15 mouse cellular contexts compared by ENCODE assay signal in genomic region chr8:61615711-61616697, GRCm38 (mm10).
DNase-seq lines count a peak whose midpoint lies in the region; ATAC-seq and TF ChIP-seq lines count a peak whose summit lies in the region.
"Had no signal": no experiment of that assay in that cellular context is flagged by ENCODE, and none has a peak within 500 bp of the region (broad histone marks: within the 10 kb centered on the region; RNA-seq: fewer than 3 reads in every experiment).

No protein-coding gene starts in this region.

- H3K4me2 ChIP-seq in heart, embryonic 13.5 days, result no peak overlapping the region
- H3K4me2 ChIP-seq in liver, embryonic 14.5 days (ENCODE audit: low read depth), result no peak overlapping the region
- H3K4me2 ChIP-seq: forebrain, embryonic 12.5 days; neural tube, embryonic 13.5 days had no signal

- no peak for ATAC-seq in heart, embryonic 13.5 days (ENCODE audit: extremely low read depth, insufficient number of reproducible peaks, low FRiP score, low TSS enrichment)
- peak; percentile 68 for ATAC-seq in liver, embryonic 14.5 days (ENCODE audit: insufficient read depth)

- H3K9me3 ChIP-seq in MEL (replicated peaks; ENCODE audit: insufficient read depth, low read length), result no peaks in the 10 kb centered on the region
- no peaks in the 10 kb centered on the region for H3K9me3 ChIP-seq in heart, embryonic 13.5 days
- H3K9me3 ChIP-seq in liver, embryonic 14.5 days (ENCODE audit: control insufficient read depth, low read length), result no peaks in the 10 kb centered on the region
- H3K9me3 ChIP-seq: forebrain, embryonic 12.5 days; neural tube, embryonic 13.5 days had no signal

- intact Hi-C loops in heart, postnatal 25 days (cut with DNase I), result no loop called here

- H3K27me3 ChIP-seq in MEL (ENCODE audit: control insufficient read depth in 1 of 2, insufficient read depth in 2 of 2, low read length in 2 of 2), result no peaks in the 10 kb centered on the region
- H3K27me3 ChIP-seq in heart, embryonic 13.5 days (replicated peaks), result no peaks in the 10 kb centered on the region
- H3K27me3 ChIP-seq in liver, embryonic 14.5 days (ENCODE audit: control insufficient read depth, insufficient read depth, low read length), result no peaks in the 10 kb centered on the region
- H3K27me3 ChIP-seq: forebrain, embryonic 12.5 days; neural tube, embryonic 13.5 days had no signal

- DNase-seq in heart, adult 11 months, result peak; percentile 94
- no peak for DNase-seq in heart, postnatal 25 days (ENCODE audit: low spot score)
- peak; percentile 43 for DNase-seq in MEL (ENCODE audit: low read depth, low spot score)
- peak in 2 of 3 experiments; percentile 14 to 24 for DNase-seq in liver, embryonic 14.5 days (ENCODE audit: low read depth in 3 of 3, low spot score in 3 of 3)
- DNase-seq in testis, postnatal 14 days (ENCODE audit: low spot score), result no peak
- no peak for DNase-seq in yolk sac, embryonic 10.5 days (ENCODE audit: low spot score)
- DNase-seq in right cerebral cortex, adult 18-20 months, result no peak
- DNase-seq: adrenal gland, adult 2 months; cerebellum, adult 11-12 months; kidney, adult 18-20 months; midbrain, embryonic 14.5 days; right cerebral cortex, postnatal 25 days had no signal

- H3K79me2 ChIP-seq in MEL (ENCODE audit: control insufficient read depth, insufficient read depth, low read length, poor library complexity), result no peaks in the 10 kb centered on the region

- TF ChIP-seq CTCF in MEL (IDR thresholded peaks at IDR 0.05 in 2 of 3, conservative IDR thresholded peaks at IDR 0.05 in 1 of 3; ENCODE audit: control insufficient read depth in 1 of 3, insufficient read depth in 1 of 3, low read depth in 2 of 3, low read length in 3 of 3, poor library complexity in 1 of 3, severe bottlenecking in 1 of 3), result no peak
- no peak for TF ChIP-seq CTCF in liver, embryonic 14.5 days (IDR thresholded peaks at IDR 0.05; ENCODE audit: low read depth)

- WGBS in heart, embryonic 13.5 days, result 39% methylated on average over 9 of the region's 9 CpGs
- 38% methylated on average over 9 of the region's 9 CpGs for WGBS in liver, embryonic 14.5 days (ENCODE audit: insufficient replicate concordance)

- H3K9ac ChIP-seq in MEL (ENCODE audit: control insufficient read depth, low read depth, low read length, poor library complexity, severe bottlenecking), result no peak overlapping the region
- no peak overlapping the region for H3K9ac ChIP-seq in heart, embryonic 13.5 days
- no peak overlapping the region for H3K9ac ChIP-seq in liver, embryonic 14.5 days (replicated peaks)
- H3K9ac ChIP-seq: forebrain, embryonic 12.5 days; neural tube, embryonic 13.5 days had no signal

- TF ChIP-seq EP300 in MEL (IDR thresholded peaks at IDR 0.05; ENCODE audit: low read depth in 1 of 2, low read length in 2 of 2), result peak in 1 of 2 experiments; percentile 47; a peak in 1 of 4 replicates
- no peak for TF ChIP-seq EP300 in liver, embryonic 14.5 days (IDR thresholded peaks at IDR 0.05; ENCODE audit: low read depth)

- no peaks in the 10 kb centered on the region for H3K4me1 ChIP-seq in MEL (ENCODE audit: control insufficient read depth in 1 of 2, insufficient read depth in 2 of 2, low read length in 2 of 2)
- H3K4me1 ChIP-seq in heart, embryonic 13.5 days, result peaks cover 52% of the 10 kb centered on the region
- H3K4me1 ChIP-seq in liver, embryonic 14.5 days (replicated peaks; ENCODE audit: control insufficient read depth in 2 of 2, insufficient read depth in 2 of 2, low read length in 1 of 2), result peaks cover 0 to 1% of the 10 kb centered on the region in 2 experiments; a peak in 1 of 4 replicates
- H3K4me1 ChIP-seq: forebrain, embryonic 12.5 days had no signal

- H3K27ac ChIP-seq in MEL (ENCODE audit: control insufficient read depth, low read depth, low read length), result no peak overlapping the region
- H3K27ac ChIP-seq in heart, embryonic 13.5 days (replicated peaks), result peak overlapping the region; percentile 65
- H3K27ac ChIP-seq in liver, embryonic 14.5 days, result no peak overlapping the region
- H3K27ac ChIP-seq: forebrain, embryonic 12.5 days; neural tube, embryonic 13.5 days had no signal

- no peak for TF ChIP-seq POLR2A in MEL (IDR thresholded peaks at IDR 0.05; ENCODE audit: control insufficient read depth in 1 of 2, insufficient read depth in 1 of 2, low read depth in 1 of 2, low read length in 2 of 2, poor library complexity in 1 of 2)

- H3K36me3 ChIP-seq in MEL (ENCODE audit: control insufficient read depth in 1 of 2, insufficient read depth in 2 of 2, low read length in 2 of 2), result no peaks in the 10 kb centered on the region
- H3K36me3 ChIP-seq in heart, embryonic 13.5 days, result no peaks in the 10 kb centered on the region
- no peaks in the 10 kb centered on the region for H3K36me3 ChIP-seq in liver, embryonic 14.5 days (replicated peaks; ENCODE audit: control insufficient read depth, insufficient read depth, low read depth)
- H3K36me3 ChIP-seq: forebrain, embryonic 12.5 days; neural tube, embryonic 13.5 days had no signal

- no peak overlapping the region for H3K4me3 ChIP-seq in MEL (ENCODE audit: control insufficient read depth in 1 of 2, insufficient read depth in 1 of 2, low read depth in 2 of 2, low read length in 2 of 2)
- no peak overlapping the region for H3K4me3 ChIP-seq in heart, embryonic 13.5 days
- no peak overlapping the region for H3K4me3 ChIP-seq in liver, embryonic 14.5 days (ENCODE audit: insufficient read depth in 1 of 2, low read depth in 2 of 2, low read length in 2 of 2)
- H3K4me3 ChIP-seq: forebrain, embryonic 12.5 days; neural tube, embryonic 13.5 days had no signal

- no peak for TF ChIP-seq RAD21 in MEL (IDR thresholded peaks at IDR 0.05; ENCODE audit: low read depth, low read length)

TF ChIP-seq in MEL, 35 proteins besides CTCF, POLR2A, EP300 and RAD21:
- TF ChIP-seq UBTF (IDR thresholded peaks at IDR 0.05; ENCODE audit: borderline replicate concordance, insufficient read depth, low read depth, low read length) (no peak), MEF2A (IDR thresholded peaks at IDR 0.05; ENCODE audit: extremely low read depth, insufficient replicate concordance, low read depth, low read length, poor library complexity, severe bottlenecking) (no peak), TAL1 (IDR thresholded peaks at IDR 0.05; ENCODE audit: low read length) (peak; percentile 61), MYC (IDR thresholded peaks at IDR 0.05; ENCODE audit: low read depth, low read length) (no peak), ZKSCAN1 (IDR thresholded peaks at IDR 0.05; ENCODE audit: low read depth, low read length) (no peak), TBP (IDR thresholded peaks at IDR 0.05; ENCODE audit: low read depth, low read length) (no peak), ZNF384 (IDR thresholded peaks at IDR 0.05; ENCODE audit: low read depth, low read length) (no peak), MXI1 (IDR thresholded peaks at IDR 0.05; ENCODE audit: low read depth, low read length) (peak; percentile 36; the same call in 1 of the 2 replicates), MYB (IDR thresholded peaks at IDR 0.05; ENCODE audit: low read depth, low read length) (no peak), ELF1 (IDR thresholded peaks at IDR 0.05; ENCODE audit: low read depth, low read length) (no peak), BHLHE40 (IDR thresholded peaks at IDR 0.05; ENCODE audit: borderline replicate concordance, low read depth, low read length) (no peak), ETS1 (IDR thresholded peaks at IDR 0.05; ENCODE audit: low read depth, low read length) (peak; percentile 80), MAZ (IDR thresholded peaks at IDR 0.05; ENCODE audit: low read depth, low read length) (no peak), NRF1 (IDR thresholded peaks at IDR 0.05; ENCODE audit: insufficient read depth, low read depth, low read length, poor library complexity, severe bottlenecking) (no peak), ZMIZ1 (IDR thresholded peaks at IDR 0.05; ENCODE audit: low read depth, low read length) (no peak), POLR2AphosphoS2 (IDR thresholded peaks at IDR 0.05; ENCODE audit: low read length) (no peak), JUND (IDR thresholded peaks at IDR 0.05; ENCODE audit: low read depth, low read length) (no peak), TCF12 (IDR thresholded peaks at IDR 0.05; ENCODE audit: low read depth, low read length) (peak; percentile 77), GATA1 (IDR thresholded peaks at IDR 0.05; ENCODE audit: low read depth, low read length) (peak; percentile 22; the same call in 1 of the 2 replicates)

Comparison
In these comparisons a context has a peak if more than half of its experiments do, and no peak if none do; other contexts are left out.
1. DNase-seq: peak in heart, adult 11 months (single experiment), MEL (single experiment) and liver, embryonic 14.5 days (2 of 3); none in heart, postnatal 25 days (single experiment), testis, postnatal 14 days (single experiment), yolk sac, embryonic 10.5 days (single experiment) and right cerebral cortex, adult 18-20 months (single experiment).